Mouse (Mus musculus) kidney, adult 2 months (tissue): ENCODE results near the gene Pip5kl1. TPM values are rescaled to one million over a fixed set of nuclear protein-coding genes. Genes with fewer than 3 reads are reported as not detected.

Experiments
- DNase-seq: peaks from one replicate; pipeline ENCODE4 v3.0.0; 2021
- H3K27ac ChIP-seq: fragments of 200-500 bp; 2 replicates; pipeline ENCODE4 v1.5.1; 2012; ENCODE audit warnings: low read depth, low read length, control low read depth, inconsistent platforms; ENCODE audit not compliant: insufficient read depth
- H3K27me3 ChIP-seq: fragments of 200-500 bp; replicated peaks from 2 replicates; pipeline ENCODE4 v1.6.1; 2012; ENCODE audit warnings: mild to moderate bottlenecking, moderate library complexity, low read length, inconsistent platforms; ENCODE audit not compliant: control insufficient read depth, insufficient read depth
- H3K36me3 ChIP-seq: fragments of 200-500 bp; 2 replicates; pipeline ENCODE4 v1.6.1; 2012; ENCODE audit warnings: mild to moderate bottlenecking, moderate library complexity, low read length, inconsistent platforms; ENCODE audit not compliant: control insufficient read depth, insufficient read depth
- H3K4me1 ChIP-seq: fragments of 200-500 bp; 2 replicates; pipeline ENCODE4 v1.6.1; 2011; ENCODE audit warnings: low read length; ENCODE audit not compliant: control insufficient read depth, insufficient read depth
- H3K4me3 ChIP-seq: fragments of 200-500 bp; 2 replicates; pipeline ENCODE4 v1.5.1; 2011; ENCODE audit warnings: mild to moderate bottlenecking, low read depth, low read length, control low read depth; ENCODE audit not compliant: insufficient read depth
- CTCF ChIP-seq: fragments of 200-500 bp; conservative IDR thresholded peaks from 2 replicates; pipeline ENCODE4 v1.5.1; 2011; ENCODE audit warnings: low read depth, mild to moderate bottlenecking, control low read depth, low read length, moderate library complexity, mixed read lengths; ENCODE audit not compliant: insufficient read depth, insufficient read length
- POLR2A ChIP-seq: fragments of 200-500 bp; IDR thresholded peaks from one replicate; pipeline ENCODE4 v1.6.1; 2011; ENCODE audit warnings: low read depth, low read length, control low read depth
- WGBS: fragments of 180-500 bp; shearing (Covaris S2); methylation state at CpG from one replicate; pipeline ENCODE4 v1.1.7; 2018; 5-methylcytosine and 5-hydroxymethylcytosine counted together
- polyA plus RNA-seq: library from polyadenylated mRNA; depleted of rRNA; stranded (reverse); fragments of >200 nt; gene quantifications from 2 replicates; pipeline ENCODE4 v1.2.3, GENCODE M21; 2012

Pip5kl1 gene
- polyA plus RNA-seq, 1 experiment: not detected

DNA sequence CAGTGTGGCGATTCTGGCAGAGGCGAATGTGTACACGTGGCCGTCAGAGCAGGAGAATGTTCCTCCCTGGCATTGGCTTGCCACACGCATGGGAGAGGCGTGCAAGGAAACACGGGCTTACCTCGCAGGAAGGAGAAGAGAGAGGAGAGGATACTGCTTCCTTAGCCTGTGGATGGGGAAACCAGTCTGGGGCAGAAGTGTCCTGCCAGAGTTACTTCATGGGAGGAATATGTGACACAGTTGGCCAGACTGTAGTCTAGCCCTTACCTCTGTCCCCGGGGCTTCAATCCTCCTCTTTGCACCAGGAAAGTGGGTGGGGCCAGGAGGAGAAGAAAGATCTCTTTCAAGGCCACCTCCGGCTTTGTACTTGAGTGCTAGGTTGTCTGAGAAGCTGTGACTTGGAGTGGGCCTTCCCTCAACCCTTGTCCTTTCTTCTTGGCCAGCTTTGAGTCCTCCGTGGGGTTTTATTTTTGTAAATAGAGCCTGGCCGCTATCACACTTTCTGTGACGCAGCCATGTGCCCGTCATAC is 35.1 kb upstream of the Pip5kl1 start:
- TF ChIP-seq POLR2A (no peak), CTCF (no peak)
- peak; percentile 27 for DNase-seq
- Histone ChIP-seq H3K27me3 (no peaks in the 10 kb centered on the region), H3K27ac (no peak overlapping the region), H3K36me3 (no peaks in the 10 kb centered on the region), H3K4me1 (peaks cover 42% of the 10 kb centered on the region), H3K4me3 (no peak overlapping the region)
- WGBS: 45% methylated on average over 14 of the region's 14 CpGs

- TF ChIP-seq POLR2A (no peak), CTCF (no peak)
- Histone ChIP-seq H3K27me3 (no peaks in the 10 kb centered on the region), H3K36me3 (no peaks in the 10 kb centered on the region), H3K4me1 (peaks cover 42% of the 10 kb centered on the region), H3K4me3 (no peak overlapping the region), H3K27ac (no peak overlapping the region)
- peak; percentile 27 for DNase-seq
- 76% methylated on average over 2 of the region's 2 CpGs for WGBS
Observed at GRCm38 (mm10) chr2:32541333-32541908, 33.2 kb upstream of the Pip5kl1 start.

DNA sequence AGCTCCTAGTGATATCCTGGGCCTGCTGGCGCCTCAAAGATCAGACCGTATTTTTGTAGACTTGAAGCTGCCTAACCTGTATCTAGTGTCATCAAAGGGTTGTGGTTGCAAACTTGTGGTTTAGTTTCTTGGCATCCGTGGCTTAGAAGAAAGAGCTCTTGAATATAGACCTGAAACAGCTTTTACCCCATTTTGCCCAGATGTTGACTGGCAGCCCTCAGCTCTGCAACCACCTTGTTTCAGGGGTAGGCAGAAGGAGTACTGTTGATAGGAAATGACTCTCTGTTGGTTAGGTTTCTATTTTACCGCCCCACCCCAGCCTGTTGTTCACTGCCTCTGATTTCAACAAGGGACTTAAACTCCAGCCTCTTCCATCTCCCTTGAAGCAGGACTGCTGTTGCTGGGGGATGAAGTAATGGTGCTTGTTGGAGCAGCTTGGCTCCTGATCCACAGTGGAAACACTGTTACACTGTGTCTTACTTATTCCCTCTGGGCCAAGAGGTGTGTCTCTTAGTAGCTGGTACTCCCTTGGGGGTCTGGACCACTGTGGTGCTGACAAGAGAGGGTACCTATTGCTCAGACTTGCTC is 32.5 kb upstream of the Pip5kl1 start:
- TF ChIP-seq POLR2A (no peak), CTCF (no peak)
- no peaks in the 10 kb centered on the region for H3K27me3 ChIP-seq
- no peaks in the 10 kb centered on the region for H3K36me3 ChIP-seq
- WGBS: 78% methylated on average over 4 of the region's 4 CpGs
- no peak for DNase-seq
- no peak overlapping the region for H3K4me3 ChIP-seq
- H3K27ac ChIP-seq: no peak overlapping the region
- H3K4me1 ChIP-seq: peaks cover 47% of the 10 kb centered on the region

- no peak for TF ChIP-seq POLR2A
- TF ChIP-seq CTCF: no peak
- Histone ChIP-seq H3K27me3 (no peaks in the 10 kb centered on the region), H3K36me3 (no peaks in the 10 kb centered on the region), H3K4me1 (peaks cover 44% of the 10 kb centered on the region), H3K27ac (no peak overlapping the region), H3K4me3 (no peak overlapping the region)
- 42% methylated on average over 3 of the region's 3 CpGs for WGBS
- DNase-seq: no peak
Observed at GRCm38 (mm10) chr2:32543031-32543449, 31.6 kb upstream of the Pip5kl1 start.

DNA sequence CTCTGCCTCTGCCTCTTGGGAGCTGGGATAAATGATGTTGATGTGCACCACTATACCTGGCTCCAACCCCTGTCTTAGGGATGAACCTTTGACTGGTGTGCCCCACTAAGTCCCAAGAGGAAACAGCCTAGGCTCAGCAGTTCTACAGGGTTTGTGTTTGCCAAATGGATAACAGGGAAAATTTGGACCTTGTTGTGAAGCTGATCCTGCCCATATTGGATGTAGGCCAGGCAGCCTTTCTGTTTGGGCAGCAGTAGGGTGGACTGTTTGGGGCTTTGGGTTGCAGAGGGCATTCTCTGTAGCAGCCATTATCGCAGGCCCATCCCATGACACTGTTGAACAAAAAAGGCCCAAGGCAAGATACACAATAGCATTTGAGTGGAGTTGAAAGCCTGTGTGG is 27.6 kb upstream of the Pip5kl1 start:
- no peak overlapping the region for H3K4me3 ChIP-seq
- TF ChIP-seq POLR2A (no peak), CTCF (no peak)
- DNase-seq: peak; percentile 57
- no peaks in the 10 kb centered on the region for H3K36me3 ChIP-seq
- no peaks in the 10 kb centered on the region for H3K27me3 ChIP-seq
- peaks cover 28% of the 10 kb centered on the region; the same call in 1 of the 2 replicates for H3K4me1 ChIP-seq
- no peak overlapping the region for H3K27ac ChIP-seq
- WGBS: 77% methylated on average over 1 of the region's 1 CpGs

DNA sequence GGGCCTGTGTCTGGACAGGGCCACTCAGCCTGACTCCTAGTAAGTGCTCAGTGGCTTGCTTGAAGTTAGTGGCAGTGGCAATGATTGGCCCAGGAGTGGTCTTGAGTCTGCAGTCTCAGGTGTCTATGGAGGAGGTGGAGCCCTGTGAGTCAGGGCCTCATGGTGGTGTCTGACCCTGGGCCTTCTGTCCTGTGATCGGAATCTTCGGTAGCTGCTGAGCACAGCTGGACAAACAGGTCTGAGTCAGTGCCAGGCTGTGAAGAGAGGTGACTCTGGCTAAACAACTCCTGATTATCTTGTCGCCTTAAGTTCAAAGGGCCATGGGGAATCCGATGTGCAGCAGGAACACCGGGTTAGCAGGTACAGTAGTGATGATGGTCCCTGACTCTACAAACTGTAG is 27.2 kb upstream of the Pip5kl1 start:
- no peak for DNase-seq
- no peak for TF ChIP-seq CTCF
- no peak for TF ChIP-seq POLR2A
- 55% methylated on average over 5 of the region's 5 CpGs for WGBS
- Histone ChIP-seq H3K27me3 (no peaks in the 10 kb centered on the region), H3K4me3 (no peak overlapping the region), H3K4me1 (peaks cover 25% of the 10 kb centered on the region; the same call in 1 of the 2 replicates), H3K27ac (no peak overlapping the region), H3K36me3 (no peaks in the 10 kb centered on the region)

DNA sequence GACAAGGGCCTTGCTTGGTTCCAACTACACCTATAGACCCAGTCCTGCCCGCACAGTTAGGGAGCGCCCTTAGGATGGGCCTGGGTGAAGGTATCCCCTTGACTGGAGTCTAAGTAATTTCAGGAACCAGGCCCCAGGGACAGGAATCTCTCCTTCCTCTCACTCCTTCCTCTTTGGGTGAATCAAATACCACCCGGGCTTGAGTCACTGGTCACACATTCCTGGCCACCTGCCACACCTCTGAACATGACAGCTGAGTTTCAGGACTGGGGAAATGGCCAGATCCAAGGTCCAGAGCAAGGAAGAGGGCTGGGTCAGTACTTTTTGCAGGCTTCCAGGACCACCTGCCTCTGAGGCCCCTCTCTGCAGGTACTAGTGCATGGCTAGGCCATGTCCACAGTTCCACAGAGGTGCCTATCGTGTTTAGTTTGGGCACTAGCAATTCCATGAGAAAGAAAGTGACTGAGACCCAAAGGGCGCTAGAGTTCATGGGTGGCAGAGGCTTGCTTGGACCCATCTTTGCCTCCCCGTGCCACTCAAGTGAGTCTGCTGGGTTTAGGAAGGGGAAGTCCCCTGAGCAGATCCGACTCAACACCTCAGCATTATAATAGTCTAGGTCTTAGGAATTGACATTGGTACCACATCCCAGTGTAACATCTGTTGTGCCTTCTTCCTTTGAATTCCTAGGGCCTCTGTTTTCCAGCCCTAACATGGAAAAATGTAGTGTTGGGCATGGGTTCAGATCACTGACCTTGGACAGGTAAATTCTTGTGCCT is 26.4 kb upstream of the Pip5kl1 start:
- Histone ChIP-seq H3K4me1 (peaks cover 20% of the 10 kb centered on the region; the same call in 1 of the 2 replicates), H3K4me3 (no peak overlapping the region), H3K27me3 (no peaks in the 10 kb centered on the region), H3K36me3 (no peaks in the 10 kb centered on the region), H3K27ac (no peak overlapping the region)
- WGBS: 73% methylated on average over 7 of the region's 7 CpGs
- peak; percentile 79 for DNase-seq
- TF ChIP-seq POLR2A (no peak), CTCF (no peak)
